Mouse (Mus musculus) olfactory bulb, adult 2 months (tissue): ENCODE measurements at regions not wholly inside any gene's neighbourhood (a gene's known extent, or its start where the extent isn't known, plus 50 kb on each side); places are given as distances from the start of the nearest gene placed in this dataset.

ENCODE experiments used
- CTCF ChIP-seq: fragments of 200-500 bp; IDR thresholded peaks from 2 replicates; pipeline ENCODE4 v1.5.1; 2012; ENCODE audit warnings: low read depth, mild to moderate bottlenecking, low read length, moderate library complexity; ENCODE audit not compliant: insufficient read depth
- POLR2A ChIP-seq: fragments of 200-500 bp; IDR thresholded peaks from 2 replicates; pipeline ENCODE4 v1.6.1; 2012; ENCODE audit warnings: mild to moderate bottlenecking, low read depth, low read length, moderate library complexity; ENCODE audit not compliant: insufficient read depth

- TF ChIP-seq CTCF, result no peak
- TF ChIP-seq POLR2A, result no peak
Observed at GRCm38 (mm10) chr1:186363356-186363755, 246.2 kb upstream of the Lyplal1 start.
